Mouse (Mus musculus): Measurements from ENCODE around the gene Rsph9. TPM values are rescaled to one million over a fixed set of nuclear protein-coding genes. Genes with fewer than 3 reads are reported as not detected.

Rsph9 gene
- total RNA-seq, 2 experiments from 2014 or later, result 17.8 to 20.6 TPM

- intact Hi-C loops (cut with DNase I), result no loop called here
- DNase-seq (ENCODE audit: low spot score in 2 of 2), result no peak
Observed at GRCm38 (mm10) chr17:46075116-46075485, 68.9 kb downstream of the Rsph9 start.

- no peak for DNase-seq (ENCODE audit: low spot score in 2 of 2)
- intact Hi-C loops (cut with DNase I), result no loop called here
Observed at GRCm38 (mm10) chr17:46074398-46075115, 69.5 kb downstream of the Rsph9 start.

- DNase-seq (ENCODE audit: low spot score in 2 of 2), result peak in 1 of 2 experiments; percentile 9
- intact Hi-C loops (cut with DNase I), result no loop called here
Observed at GRCm38 (mm10) chr17:46073730-46074301, 70.2 kb downstream of the Rsph9 start.

Other genes with a start within 250 kb of the Rsph9 start
- 100 to 1,000 TPM in 1 of 2 experiments, 10 to 100 TPM in 1; 92.0 to 100 TPM for gene Vegfa, start 111.8 kb downstream of the Rsph9 start, total RNA-seq (2021)
- 10 to 100 TPM; 81.7 to 83.5 TPM for gene Mrps18a, start 33.2 kb downstream of the Rsph9 start, total RNA-seq (2021)
- 10 to 100 TPM; 13.0 to 13.5 TPM for gene Mad2l1bp, start 9.3 kb upstream of the Rsph9 start, total RNA-seq (2021)
- gene Gtpbp2, start 16.8 kb upstream of the Rsph9 start, total RNA-seq (2021), result 100 to 1,000 TPM; 108 to 119 TPM
- gene Polh, start 58.4 kb upstream of the Rsph9 start, total RNA-seq (2021), result 1 to 10 TPM; 6.4 to 6.5 TPM
- 10 to 100 TPM; 40.5 to 41.4 TPM for gene Xpo5, start 58.6 kb upstream of the Rsph9 start, total RNA-seq (2021)
- gene Polr1c, start 103.8 kb upstream of the Rsph9 start, total RNA-seq (2021), result 10 to 100 TPM; 33.9 to 35.5 TPM
- 10 to 100 TPM; 95.5 to 95.9 TPM for gene Yipf3, start 103.9 kb upstream of the Rsph9 start, total RNA-seq (2021)
- 10 to 100 TPM; 72.9 to 79.7 TPM for gene Lrrc73, start 109.3 kb upstream of the Rsph9 start, total RNA-seq (2021)
- gene Tjap1, start 138.8 kb upstream of the Rsph9 start, total RNA-seq (2021), result 10 to 100 TPM; 43.9 to 44.9 TPM
- 10 to 100 TPM; 57.3 to 61.6 TPM for gene Dlk2, start 153.2 kb upstream of the Rsph9 start, total RNA-seq (2021)
- 10 to 100 TPM in 1 of 2 experiments, 1 to 10 TPM in 1; 8.6 to 11.5 TPM for gene Abcc10, start 184.1 kb upstream of the Rsph9 start, total RNA-seq (2021)
- 10 to 100 TPM; 58.8 to 67.8 TPM for gene Zfp318, start 239.5 kb upstream of the Rsph9 start, total RNA-seq (2021)

Data from left cerebral cortex, postnatal 25 days (tissue).